Mouse (Mus musculus) liver, embryonic 14.5 days (tissue): ENCODE data around the gene Kcnq2. TPM values are rescaled to one million over a fixed set of nuclear protein-coding genes. Genes with fewer than 3 reads are reported as not detected.

Experiments
- ATAC-seq: fragments of 200-750 bp; cut with Nextera tagmentation; 2 replicates; pipeline ENCODE4 v1.8.0; 2017; ENCODE audit warnings: moderate number of reproducible peaks, mild to moderate bottlenecking, moderate library complexity; ENCODE audit not compliant: insufficient read depth
- DNase-seq, 3 experiments: peaks; one replicate each; pipeline ENCODE4 v3.0.0-alpha.2; 2012 to 2013; ENCODE audit warnings: low read depth in 3 of 3, low spot score in 3 of 3
- H3K27ac ChIP-seq: fragments of 300-500 bp; sonication (generic); 2 replicates; pipeline ENCODE4 v1.5.1; 2014; ENCODE audit warnings: moderate library complexity, mild to moderate bottlenecking, control low read depth, inconsistent platforms
- H3K27me3 ChIP-seq: fragments of 300-500 bp; sonication (generic); 2 replicates; pipeline ENCODE4 v1.6.1; 2014; ENCODE audit warnings: mild to moderate bottlenecking, low read length, moderate library complexity; ENCODE audit not compliant: control insufficient read depth, insufficient read depth
- H3K36me3 ChIP-seq: fragments of 300-500 bp; sonication (generic); replicated peaks from 2 replicates; pipeline ENCODE4 v1.6.1; 2014; ENCODE audit warnings: low read depth; ENCODE audit not compliant: control insufficient read depth, insufficient read depth
- H3K4me1 ChIP-seq, 2 experiments: fragments of 200-500 bp in 1 of 2; fragments of 300-500 bp in 1 of 2; sonication (generic) in 1 of 2; replicated peaks; 2 replicates each; pipeline ENCODE4 v1.6.1; 2012 to 2014; ENCODE audit warnings: antibody characterized with exemption in 1 of 2, inconsistent platforms in 1 of 2, low read length in 1 of 2; ENCODE audit not compliant: control insufficient read depth in 2 of 2, insufficient read depth in 2 of 2
- H3K4me2 ChIP-seq: fragments of 300-500 bp; sonication (generic); 2 replicates; pipeline ENCODE4 v1.6.1; 2014; ENCODE audit warnings: low read depth, mild to moderate bottlenecking, control low read depth, moderate library complexity
- H3K4me3 ChIP-seq, 2 experiments: fragments of 200-500 bp in 1 of 2; fragments of 300-500 bp in 1 of 2; sonication (generic) in 1 of 2; 2 replicates each; pipeline ENCODE4 v1.5.1; 2012 to 2014; ENCODE audit warnings: low read depth in 2 of 2, low read length in 2 of 2, mild to moderate bottlenecking in 2 of 2, control low read depth in 1 of 2, inconsistent platforms in 1 of 2, moderate library complexity in 1 of 2; ENCODE audit not compliant: insufficient read depth in 1 of 2
- H3K9ac ChIP-seq: fragments of 300-500 bp; sonication (generic); replicated peaks from 2 replicates; pipeline ENCODE4 v1.6.1; 2014; ENCODE audit warnings: mild to moderate bottlenecking, control low read depth, moderate library complexity
- H3K9me3 ChIP-seq: fragments of 300-500 bp; sonication (generic); 2 replicates; pipeline ENCODE4 v1.6.1; 2016; ENCODE audit warnings: low read length, mixed read lengths; ENCODE audit not compliant: control insufficient read depth
- CTCF ChIP-seq: IDR thresholded peaks from 2 replicates; pipeline ENCODE4 v1.5.1; 2016; ENCODE audit warnings: antibody characterized with exemption, low read depth, control low read depth
- EP300 ChIP-seq: IDR thresholded peaks from 2 replicates; pipeline ENCODE4 v1.6.1; 2016; ENCODE audit warnings: antibody characterized with exemption, low read depth
- WGBS: fragments of 180-500 bp; shearing (Covaris S2); extraction: QIAGEN DNeasy Blood & Tissue Kit; methylation state at CpG from one replicate; pipeline ENCODE4 v1.1.7; 2014; ENCODE audit not compliant: insufficient replicate concordance; 5-methylcytosine and 5-hydroxymethylcytosine counted together
- polyA plus RNA-seq, 2 experiments: library from polyadenylated mRNA; depleted of rRNA in 1 of 2; stranded (reverse) in 1 of 2; unstranded in 1 of 2; fragments of >200 nt; fragmentation: Nextera tagmentation in 1 of 2; extraction: Ambion mirVana in 1 of 2; gene quantifications; 2 replicates each; pipeline versions ENCODE4 v1.2.1 to v1.2.3; 2012 to 2014

Kcnq2 gene
- polyA plus RNA-seq, 2 experiments, result 0.06 TPM

DNA sequence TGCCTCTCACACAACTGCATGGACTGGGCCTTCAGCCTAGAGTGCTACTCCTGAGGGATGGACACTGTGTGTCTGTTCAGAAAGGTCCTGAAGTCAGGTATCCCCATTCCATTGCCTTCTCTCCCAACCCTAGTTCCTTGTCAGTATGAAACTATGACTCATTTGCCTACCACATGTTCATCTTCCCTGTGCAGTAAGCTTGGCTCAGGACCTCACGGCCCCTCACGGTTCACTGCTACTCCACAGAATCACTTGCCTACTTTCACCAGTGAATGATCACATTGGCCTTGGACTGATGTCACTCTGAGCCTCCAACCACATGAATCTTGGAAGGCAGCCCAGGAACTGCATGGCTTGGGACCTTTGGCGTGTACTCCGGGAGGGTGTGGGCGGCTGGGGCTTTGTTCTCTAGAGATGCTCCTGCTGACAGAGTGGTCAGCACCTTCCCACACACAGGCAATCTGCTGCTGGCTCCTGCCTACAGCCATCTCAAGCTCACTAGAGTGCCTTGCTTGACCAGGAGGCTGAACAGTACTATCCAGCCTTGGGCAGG, 4.6 kb upstream of the Kcnq2 start:
- no peak overlapping the region for H3K4me2 ChIP-seq
- H3K4me3 ChIP-seq, result no peak overlapping the region
- no peak for ATAC-seq
- H3K27me3 ChIP-seq, result peaks cover 21% of the 10 kb centered on the region
- TF ChIP-seq CTCF (no peak), EP300 (no peak)
- 71% methylated on average over 5 of the region's 5 CpGs for WGBS
- H3K36me3 ChIP-seq, result no peaks in the 10 kb centered on the region
- no peaks in the 10 kb centered on the region for H3K9me3 ChIP-seq
- H3K4me1 ChIP-seq, result no peaks in the 10 kb centered on the region
- H3K27ac ChIP-seq, result no peak overlapping the region
- no peak overlapping the region for H3K9ac ChIP-seq
- DNase-seq, result no peak

DNA sequence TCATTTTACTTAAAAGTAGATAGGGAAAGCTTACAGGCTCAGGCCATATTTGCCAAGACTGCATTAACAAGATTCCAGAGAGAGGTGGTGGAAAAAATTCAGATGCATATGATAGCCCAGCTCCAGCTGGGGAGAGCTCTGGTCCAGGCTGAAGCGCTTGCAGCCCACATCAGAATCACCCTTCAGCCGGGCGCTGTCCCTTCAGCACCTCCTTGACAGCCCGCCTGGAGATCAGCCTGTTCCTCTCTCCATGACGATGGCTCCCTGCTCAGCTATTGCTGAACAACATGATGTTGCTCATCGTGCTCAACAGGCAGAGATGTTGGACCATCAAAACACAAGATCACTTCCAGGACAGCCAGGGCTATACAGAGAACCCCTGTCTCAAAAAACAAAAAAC, 1.8 kb upstream of the Kcnq2 start:
- H3K4me1 ChIP-seq, result no peaks in the 10 kb centered on the region
- no peak for DNase-seq
- no peaks in the 10 kb centered on the region for H3K36me3 ChIP-seq
- H3K9ac ChIP-seq, result no peak overlapping the region
- H3K4me3 ChIP-seq, result no peak overlapping the region
- peaks cover 41% of the 10 kb centered on the region for H3K27me3 ChIP-seq
- WGBS, result 4% methylated on average over 6 of the region's 6 CpGs
- no peak for ATAC-seq
- no peaks in the 10 kb centered on the region for H3K9me3 ChIP-seq
- TF ChIP-seq EP300 (no peak), CTCF (no peak)
- H3K4me2 ChIP-seq, result no peak overlapping the region
- no peak overlapping the region for H3K27ac ChIP-seq

DNA sequence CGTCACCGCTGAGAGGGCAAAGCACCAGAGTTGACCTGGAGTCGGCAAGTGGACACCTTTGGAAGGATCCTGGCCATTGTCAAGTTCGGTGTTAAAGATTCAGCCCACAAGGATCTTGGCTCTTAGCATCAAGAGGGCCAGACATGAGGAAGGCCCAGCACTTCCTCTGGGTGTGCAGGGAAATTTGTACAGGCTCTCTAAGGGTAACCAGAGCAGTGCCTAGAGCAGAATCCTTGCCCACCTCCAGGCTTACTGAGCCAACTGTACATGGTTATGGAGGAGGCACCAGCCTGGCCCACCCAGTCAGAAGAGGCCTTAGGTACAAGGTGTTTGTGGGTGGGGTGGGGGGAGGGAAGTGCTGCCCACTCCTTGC, 332 bp upstream of the Kcnq2 start:
- peaks cover 41% of the 10 kb centered on the region for H3K27me3 ChIP-seq
- no peak overlapping the region for H3K9ac ChIP-seq
- ATAC-seq (no peak), DNase-seq (no peak)
- no peak overlapping the region for H3K4me2 ChIP-seq
- no peak overlapping the region for H3K4me3 ChIP-seq
- 7% methylated on average over 4 of the region's 4 CpGs for WGBS
- no peak overlapping the region for H3K27ac ChIP-seq
- no peaks in the 10 kb centered on the region for H3K9me3 ChIP-seq
- no peaks in the 10 kb centered on the region for H3K36me3 ChIP-seq
- no peak for TF ChIP-seq EP300
- TF ChIP-seq CTCF, result no peak
- no peaks in the 10 kb centered on the region for H3K4me1 ChIP-seq

DNA sequence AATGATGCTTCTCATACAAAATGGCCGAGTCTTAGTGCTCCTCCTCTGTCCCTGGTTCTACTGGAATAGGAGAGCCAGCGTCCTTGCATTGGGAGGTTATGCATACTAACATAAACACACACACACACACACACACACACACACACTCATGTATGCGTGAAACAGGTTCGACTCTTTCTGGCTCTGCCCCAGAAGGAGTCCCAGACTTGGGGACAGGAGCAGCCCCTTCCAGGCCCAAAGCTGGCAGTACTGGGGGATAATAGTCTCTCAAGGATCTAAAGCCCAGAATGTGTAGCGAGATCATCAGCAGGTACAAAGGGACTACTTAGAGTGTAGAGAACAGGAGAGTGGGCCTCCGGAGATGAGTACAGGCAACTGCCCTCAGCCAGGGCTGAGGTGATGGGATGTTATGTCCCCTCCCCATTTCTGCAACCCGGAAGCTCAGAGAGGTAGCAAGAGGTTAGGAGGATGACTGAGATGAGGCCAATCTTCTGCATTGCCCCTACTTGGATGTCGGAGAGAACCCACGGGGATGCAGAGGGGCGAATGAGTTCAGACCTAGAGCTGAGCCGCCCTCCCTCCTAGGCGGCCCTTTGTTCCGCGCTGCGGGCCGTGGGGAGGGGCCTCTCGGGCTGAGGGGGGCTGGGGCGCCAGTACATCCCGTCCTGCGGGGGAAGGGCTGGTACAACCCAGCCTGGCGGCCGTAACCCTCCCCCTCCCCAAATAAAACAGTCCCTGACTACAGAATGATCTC, 1.1 kb downstream of the Kcnq2 start:
- H3K4me3 ChIP-seq, result no peak overlapping the region
- H3K4me2 ChIP-seq, result no peak overlapping the region; the same call in 1 of the 2 replicates
- TF ChIP-seq CTCF, result no peak
- TF ChIP-seq EP300, result no peak
- no peaks in the 10 kb centered on the region for H3K9me3 ChIP-seq
- ATAC-seq, result no peak
- peaks cover 41% of the 10 kb centered on the region for H3K27me3 ChIP-seq
- H3K36me3 ChIP-seq, result no peaks in the 10 kb centered on the region
- H3K4me1 ChIP-seq, result no peaks in the 10 kb centered on the region
- no peak overlapping the region for H3K27ac ChIP-seq
- 6% methylated on average over 22 of the region's 22 CpGs for WGBS
- no peak overlapping the region for H3K9ac ChIP-seq
- DNase-seq, result no peak

DNA sequence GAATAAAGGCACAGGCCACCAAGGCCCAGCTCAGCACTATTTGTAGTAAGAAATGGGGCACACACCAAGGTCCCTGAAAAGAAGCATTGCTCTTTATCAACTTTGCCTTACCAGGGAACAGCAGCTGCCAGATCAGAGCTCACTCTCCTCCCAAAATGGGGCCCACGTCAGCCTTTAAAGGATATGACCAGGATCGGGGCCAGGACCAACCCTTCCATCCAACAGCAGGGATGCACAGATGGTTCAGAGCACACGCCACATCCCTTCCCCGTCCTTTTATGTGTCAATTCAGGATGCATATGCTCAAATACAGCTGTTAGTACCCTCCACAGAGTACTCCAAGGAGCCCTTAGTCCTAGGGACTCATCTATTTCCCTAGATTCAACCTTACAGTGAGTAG, 4.9 kb downstream of the Kcnq2 start:
- H3K36me3 ChIP-seq, result no peaks in the 10 kb centered on the region
- no peaks in the 10 kb centered on the region for H3K9me3 ChIP-seq
- no peak overlapping the region for H3K27ac ChIP-seq
- no peak overlapping the region for H3K9ac ChIP-seq
- WGBS, result 36% methylated on average over 4 of the region's 4 CpGs
- ATAC-seq, result no peak
- no peak overlapping the region for H3K4me3 ChIP-seq
- H3K27me3 ChIP-seq, result peaks cover 25% of the 10 kb centered on the region
- no peak for TF ChIP-seq CTCF
- TF ChIP-seq EP300, result no peak
- DNase-seq, result no peak
- no peak overlapping the region for H3K4me2 ChIP-seq
- H3K4me1 ChIP-seq, result no peaks in the 10 kb centered on the region
